Mouse (Mus musculus): ENCODE results near the gene Pla2g4f.

Pla2g4f gene

GRCm38 (mm10) chr2:120283550-120283949, 30.4 kb downstream of the Pla2g4f start:
- in situ Hi-C loops (cut with MboI, MseI), result loop anchor here (5.0 kb wide), 1 partner anchor 96 kb away; no protein-coding TSS in a partner anchor

- in situ Hi-C loops (cut with MboI, MseI), result loop anchor here (5.0 kb wide), 1 partner anchor 94 kb away; no protein-coding TSS in a partner anchor
These were observed 32.7 kb downstream of the Pla2g4f start for GRCm38 (mm10) chr2:120281221-120281620.

GRCm38 (mm10) chr2:120279961-120280360, 34.0 kb downstream of the Pla2g4f start:
- in situ Hi-C loops (cut with MboI, MseI), result loop anchor here (5.0 kb wide), 1 partner anchor 93 kb away; no protein-coding TSS in a partner anchor

GRCm38 (mm10) chr2:120276951-120277350, 37.0 kb downstream of the Pla2g4f start:
- in situ Hi-C loops (cut with MboI, MseI), result no loop called here

- in situ Hi-C loops (cut with MboI, MseI), result no loop called here
These were observed 45.3 kb downstream of the Pla2g4f start for GRCm38 (mm10) chr2:120268635-120269034.

GRCm38 (mm10) chr2:120265523-120265922, 48.4 kb downstream of the Pla2g4f start:
- in situ Hi-C loops (cut with MboI, MseI), result no loop called here

- in situ Hi-C loops (cut with MboI, MseI), result no loop called here
These were observed 49.1 kb downstream of the Pla2g4f start for GRCm38 (mm10) chr2:120264858-120265257.

GRCm38 (mm10) chr2:120262876-120263275, 51.1 kb downstream of the Pla2g4f start:
- in situ Hi-C loops (cut with MboI, MseI), result no loop called here

- in situ Hi-C loops (cut with MboI, MseI), result no loop called here
These were observed 52.6 kb downstream of the Pla2g4f start for GRCm38 (mm10) chr2:120261346-120261745.

- in situ Hi-C loops (cut with MboI, MseI), result no loop called here
These were observed 57.7 kb downstream of the Pla2g4f start for GRCm38 (mm10) chr2:120256259-120256658.

GRCm38 (mm10) chr2:120252644-120253043, 61.3 kb downstream of the Pla2g4f start:
- in situ Hi-C loops (cut with MboI, MseI), result no loop called here

Measured in T-helper 2 cell (primary cell).